Mouse (Mus musculus) right cerebral cortex, adult 2 months (tissue): ENCODE data around the gene Adpgk.
"Not testable (repeated sequence)": the region's sequence is repeated elsewhere in the genome, so short reads cannot be mapped to it uniquely, and the experiment has no call there.

ENCODE experiments used
- DNase-seq, 2 experiments: peaks; one replicate each; pipeline ENCODE4 v3.0.0; 2021 to 2022; ENCODE audit warnings: low spot score in 2 of 2

The Adpgk gene

GRCm38 (mm10) chr9:59289529-59290115, 1.7 kb upstream of the Adpgk start:
- DNase-seq: no peak

GRCm38 (mm10) chr9:59291688-59292492, 532 bp downstream of the Adpgk start:
- DNase-seq: no peak

GRCm38 (mm10) chr9:59292493-59292875, 1.1 kb downstream of the Adpgk start:
- no peak for DNase-seq

- DNase-seq: no peak
These were observed 5.1 kb downstream of the Adpgk start for GRCm38 (mm10) chr9:59296419-59296818.

- no peak for DNase-seq
These were observed 16.5 kb downstream of the Adpgk start for GRCm38 (mm10) chr9:59307890-59308289.

- no peak for DNase-seq
These were observed 19.4 kb downstream of the Adpgk start for GRCm38 (mm10) chr9:59310582-59311283.

- DNase-seq: no peak
These were observed 19.9 kb downstream of the Adpgk start for GRCm38 (mm10) chr9:59311284-59311670.

- DNase-seq: no peak
These were observed 24.8 kb downstream of the Adpgk start for GRCm38 (mm10) chr9:59316206-59316605.

- no peak for DNase-seq
These were observed 33.0 kb downstream of the Adpgk start for GRCm38 (mm10) chr9:59324351-59324750.

GRCm38 (mm10) chr9:59330055-59330454, 38.7 kb downstream of the Adpgk start:
- DNase-seq: no peak

GRCm38 (mm10) chr9:59336539-59336938, 45.2 kb downstream of the Adpgk start:
- DNase-seq: no peak

GRCm38 (mm10) chr9:59337889-59338288, 46.5 kb downstream of the Adpgk start:
- DNase-seq: no peak

- DNase-seq: no peak
These were observed 47.1 kb downstream of the Adpgk start for GRCm38 (mm10) chr9:59338411-59338810.

- DNase-seq: no peak
These were observed 47.7 kb downstream of the Adpgk start for GRCm38 (mm10) chr9:59339107-59339506.

GRCm38 (mm10) chr9:59340002-59340401, 48.6 kb downstream of the Adpgk start:
- peak in 1 of 2 experiments; percentile 19 for DNase-seq

GRCm38 (mm10) chr9:59346176-59346575, 54.8 kb downstream of the Adpgk start:
- no peak for DNase-seq

- DNase-seq: peak in 1 of 2 experiments; percentile 20
These were observed 61.4 kb downstream of the Adpgk start for GRCm38 (mm10) chr9:59352586-59353252.

- DNase-seq: peak; percentile 89 to 92
These were observed 61.9 kb downstream of the Adpgk start, which contains the start of gene Bbs4 for GRCm38 (mm10) chr9:59353253-59353639. Bbs4 (minus strand) TSS chr9:59353508.

GRCm38 (mm10) chr9:59358041-59358440, 66.7 kb downstream of the Adpgk start:
- not testable (repeated sequence) for DNase-seq

GRCm38 (mm10) chr9:59360487-59360886, 69.1 kb downstream of the Adpgk start:
- not testable (repeated sequence) for DNase-seq

GRCm38 (mm10) chr9:59369220-59369619, 77.9 kb downstream of the Adpgk start:
- DNase-seq: no peak

- DNase-seq: no peak
These were observed 78.3 kb downstream of the Adpgk start for GRCm38 (mm10) chr9:59369646-59370045.
